Comparison of ENCODE assay signal across 1 mouse cellular context in genomic region chr12:83489748-83490147, GRCm38 (mm10).
TF ChIP-seq lines count a peak whose summit lies in the region.

No protein-coding gene starts in this region.

TF ChIP-seq in CH12.LX, 34 proteins besides CTCF, POLR2A, EP300 and RAD21 (continued from another document):
- TF ChIP-seq KAT2A (IDR thresholded peaks at IDR 0.05; ENCODE audit: insufficient replicate concordance, low read length) (no peak), TBP (conservative IDR thresholded peaks at IDR 0.05; ENCODE audit: low read depth, low read length) (no peak)
TF ChIP-seq in CH12.LX: peak in this region for 2.
